Mouse (Mus musculus) liver, embryonic 15.5 days (tissue): ENCODE measurements around the gene Lrmda. TPM values are rescaled to one million over a fixed set of nuclear protein-coding genes. Genes with fewer than 3 reads are reported as not detected.

Experiments
- ATAC-seq: fragments of 200-750 bp; cut with Nextera tagmentation; 2 replicates; pipeline ENCODE4 v1.8.0; 2017; ENCODE audit warnings: moderate number of reproducible peaks, mild to moderate bottlenecking, moderate library complexity; ENCODE audit not compliant: insufficient read depth
- H3K27ac ChIP-seq: fragments of 300-500 bp; sonication (generic); replicated peaks from 2 replicates; pipeline ENCODE4 v1.5.1; 2015; ENCODE audit warnings: mild to moderate bottlenecking, inconsistent platforms
- H3K27me3 ChIP-seq: fragments of 300-500 bp; sonication (generic); 2 replicates; pipeline ENCODE4 v1.6.1; 2015; ENCODE audit warnings: mild to moderate bottlenecking, inconsistent platforms
- H3K36me3 ChIP-seq: fragments of 300-500 bp; sonication (generic); replicated peaks from 2 replicates; pipeline ENCODE4 v1.6.1; 2015; ENCODE audit warnings: moderate library complexity, mild to moderate bottlenecking, inconsistent platforms
- H3K4me1 ChIP-seq: fragments of 300-500 bp; sonication (generic); replicated peaks from 2 replicates; pipeline ENCODE4 v1.6.1; 2015; ENCODE audit warnings: inconsistent platforms
- H3K4me2 ChIP-seq: fragments of 300-500 bp; sonication (generic); 2 replicates; pipeline ENCODE4 v1.6.1; 2015; ENCODE audit warnings: moderate library complexity, mild to moderate bottlenecking, inconsistent platforms
- H3K4me3 ChIP-seq: fragments of 300-500 bp; sonication (generic); replicated peaks from 2 replicates; pipeline ENCODE4 v1.5.1; 2015; ENCODE audit warnings: mild to moderate bottlenecking, inconsistent platforms
- H3K9ac ChIP-seq: fragments of 300-500 bp; sonication (generic); 2 replicates; pipeline ENCODE4 v1.6.1; 2015; ENCODE audit warnings: moderate library complexity, mild to moderate bottlenecking, inconsistent platforms
- H3K9me3 ChIP-seq: fragments of 300-500 bp; sonication (generic); replicated peaks from 2 replicates; pipeline ENCODE4 v1.6.1; 2016; ENCODE audit warnings: inconsistent platforms
- WGBS: fragments of 180-500 bp; shearing (Covaris S2); methylation state at CpG from one replicate; pipeline ENCODE4 v1.1.7; 2015; ENCODE audit warnings: mixed read lengths; ENCODE audit not compliant: insufficient replicate concordance; 5-methylcytosine and 5-hydroxymethylcytosine counted together
- polyA plus RNA-seq: library from polyadenylated mRNA; unstranded; fragments of >200 nt; fragmentation: Nextera tagmentation; extraction: Ambion mirVana; gene quantifications from 2 replicates; pipeline ENCODE4 v1.2.1, GENCODE M21; 2015

Lrmda gene
- polyA plus RNA-seq, 1 experiment from 2014 or later, result 0.13 TPM

- no peaks in the 10 kb centered on the region for H3K27me3 ChIP-seq
- H3K4me3 ChIP-seq, result no peak overlapping the region
- ATAC-seq, result no peak
- no peak overlapping the region for H3K4me2 ChIP-seq
- H3K9ac ChIP-seq, result no peak overlapping the region
- no peak overlapping the region for H3K27ac ChIP-seq
- no peaks in the 10 kb centered on the region for H3K4me1 ChIP-seq
- 47% methylated on average over 3 of the region's 3 CpGs for WGBS
- H3K9me3 ChIP-seq, result no peaks in the 10 kb centered on the region
- no peaks in the 10 kb centered on the region for H3K36me3 ChIP-seq
These were observed 803.4 kb downstream of the Lrmda start for GRCm38 (mm10) chr14:22822942-22823341.

DNA sequence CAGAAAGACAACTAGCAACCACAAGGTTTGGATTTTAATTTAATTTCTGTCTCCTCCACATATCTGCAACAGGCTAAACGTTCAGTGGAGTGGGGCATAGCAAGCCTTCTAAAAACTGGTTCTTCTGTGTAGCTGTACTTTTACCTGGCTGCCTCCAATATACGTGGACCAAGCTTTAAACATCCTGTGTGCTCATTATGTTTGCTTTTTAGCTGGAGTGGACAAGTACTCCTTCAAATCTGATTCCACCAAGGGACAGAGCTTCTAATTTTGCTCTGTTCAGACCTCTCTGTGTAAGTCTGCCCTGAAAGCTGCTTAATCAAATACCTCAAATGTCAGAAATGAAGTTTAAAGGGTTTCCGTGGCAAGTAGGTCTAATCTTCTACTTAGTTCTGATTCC, 807.3 kb downstream of the Lrmda start:
- no peaks in the 10 kb centered on the region for H3K9me3 ChIP-seq
- H3K4me3 ChIP-seq, result no peak overlapping the region
- ATAC-seq, result no peak
- H3K9ac ChIP-seq, result no peak overlapping the region
- no peak overlapping the region for H3K4me2 ChIP-seq
- H3K27ac ChIP-seq, result no peak overlapping the region
- H3K4me1 ChIP-seq, result no peaks in the 10 kb centered on the region
- H3K27me3 ChIP-seq, result no peaks in the 10 kb centered on the region
- no peaks in the 10 kb centered on the region for H3K36me3 ChIP-seq
- 44% methylated on average over 3 of the region's 3 CpGs for WGBS

GRCm38 (mm10) chr14:22837058-22837457, 817.5 kb downstream of the Lrmda start:
- H3K4me2 ChIP-seq, result no peak overlapping the region
- no peaks in the 10 kb centered on the region for H3K4me1 ChIP-seq
- H3K36me3 ChIP-seq, result no peaks in the 10 kb centered on the region
- no peaks in the 10 kb centered on the region for H3K27me3 ChIP-seq
- no peak for ATAC-seq
- no peak overlapping the region for H3K27ac ChIP-seq
- H3K9me3 ChIP-seq, result no peaks in the 10 kb centered on the region
- no peak overlapping the region for H3K9ac ChIP-seq
- no peak overlapping the region for H3K4me3 ChIP-seq

- no peak for ATAC-seq
- H3K36me3 ChIP-seq, result no peaks in the 10 kb centered on the region
- WGBS, result 44% methylated on average over 4 of the region's 4 CpGs
- no peaks in the 10 kb centered on the region for H3K9me3 ChIP-seq
- no peak overlapping the region for H3K27ac ChIP-seq
- no peaks in the 10 kb centered on the region for H3K4me1 ChIP-seq
- no peak overlapping the region for H3K4me2 ChIP-seq
- H3K4me3 ChIP-seq, result no peak overlapping the region
- H3K9ac ChIP-seq, result no peak overlapping the region
- H3K27me3 ChIP-seq, result no peaks in the 10 kb centered on the region
These were observed 821.6 kb downstream of the Lrmda start for GRCm38 (mm10) chr14:22841136-22841535.

GRCm38 (mm10) chr14:22844006-22844405, 824.5 kb downstream of the Lrmda start:
- Histone ChIP-seq H3K36me3 (no peaks in the 10 kb centered on the region), H3K4me1 (no peaks in the 10 kb centered on the region), H3K27ac (no peak overlapping the region), H3K27me3 (no peaks in the 10 kb centered on the region), H3K4me2 (no peak overlapping the region), H3K9ac (no peak overlapping the region), H3K9me3 (no peaks in the 10 kb centered on the region), H3K4me3 (no peak overlapping the region)
- no peak for ATAC-seq

GRCm38 (mm10) chr14:22845401-22845800, 825.9 kb downstream of the Lrmda start:
- ATAC-seq, result no peak
- Histone ChIP-seq H3K9me3 (no peaks in the 10 kb centered on the region), H3K4me2 (no peak overlapping the region), H3K27me3 (no peaks in the 10 kb centered on the region), H3K9ac (no peak overlapping the region), H3K4me1 (no peaks in the 10 kb centered on the region), H3K27ac (no peak overlapping the region), H3K4me3 (no peak overlapping the region), H3K36me3 (no peaks in the 10 kb centered on the region)
- WGBS, result 50% methylated on average over 4 of the region's 4 CpGs

GRCm38 (mm10) chr14:22847011-22847786, 827.7 kb downstream of the Lrmda start:
- H3K4me2 ChIP-seq, result no peak overlapping the region

GRCm38 (mm10) chr14:22849108-22849507, 829.6 kb downstream of the Lrmda start:
- Histone ChIP-seq H3K4me1 (no peaks in the 10 kb centered on the region), H3K36me3 (no peaks in the 10 kb centered on the region), H3K4me3 (no peak overlapping the region), H3K27ac (no peak overlapping the region), H3K9me3 (no peaks in the 10 kb centered on the region), H3K4me2 (no peak overlapping the region), H3K27me3 (no peaks in the 10 kb centered on the region), H3K9ac (no peak overlapping the region)
- ATAC-seq, result no peak
- 57% methylated on average over 2 of the region's 2 CpGs for WGBS

More at GRCm38 (mm10) chr14:22847011-22847786, 827.7 kb downstream of the Lrmda start:
- Histone ChIP-seq H3K27me3 (no peaks in the 10 kb centered on the region), H3K4me1 (no peaks in the 10 kb centered on the region), H3K4me3 (no peak overlapping the region), H3K9ac (no peak overlapping the region), H3K27ac (no peak overlapping the region), H3K36me3 (no peaks in the 10 kb centered on the region), H3K9me3 (no peaks in the 10 kb centered on the region)
- no peak for ATAC-seq
- 56% methylated on average over 5 of the region's 5 CpGs for WGBS

DNA sequence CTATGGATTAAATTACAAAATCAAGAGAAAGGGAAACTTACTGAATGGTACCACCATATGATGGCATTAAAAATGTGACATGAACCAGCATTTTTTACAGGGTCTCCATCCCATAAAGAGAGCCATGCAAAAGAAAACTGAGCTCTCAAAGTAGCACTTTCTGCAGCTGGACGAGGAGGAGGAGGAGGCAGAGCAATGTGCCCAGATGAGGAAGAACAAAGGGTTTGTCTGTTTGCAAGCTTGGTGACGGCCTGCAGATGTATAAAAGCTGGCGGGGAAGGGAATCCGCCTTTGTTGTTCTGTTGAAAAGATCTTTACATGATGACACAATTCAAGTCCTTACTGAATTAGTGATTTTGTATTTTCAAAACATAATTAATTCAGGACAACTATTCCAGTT, 841.1 kb downstream of the Lrmda start:
- WGBS, result 64% methylated on average over 4 of the region's 4 CpGs

GRCm38 (mm10) chr14:22864132-22864531, 844.6 kb downstream of the Lrmda start:
- Histone ChIP-seq H3K9me3 (no peaks in the 10 kb centered on the region), H3K4me1 (no peaks in the 10 kb centered on the region), H3K27ac (no peak overlapping the region), H3K9ac (no peak overlapping the region), H3K4me3 (no peak overlapping the region), H3K36me3 (no peaks in the 10 kb centered on the region), H3K4me2 (no peak overlapping the region), H3K27me3 (no peaks in the 10 kb centered on the region)
- WGBS, result 59% methylated on average over 7 of the region's 7 CpGs
- no peak for ATAC-seq

More for the DNA sequence above, 841.1 kb downstream of the Lrmda start:
- no peak overlapping the region for H3K4me3 ChIP-seq
- H3K27ac ChIP-seq, result no peak overlapping the region
- H3K27me3 ChIP-seq, result no peaks in the 10 kb centered on the region
- no peaks in the 10 kb centered on the region for H3K36me3 ChIP-seq
- H3K9ac ChIP-seq, result no peak overlapping the region
- no peak overlapping the region for H3K4me2 ChIP-seq
- no peaks in the 10 kb centered on the region for H3K4me1 ChIP-seq
- ATAC-seq, result no peak
- H3K9me3 ChIP-seq, result no peaks in the 10 kb centered on the region

GRCm38 (mm10) chr14:22874584-22874983, 855.1 kb downstream of the Lrmda start:
- Histone ChIP-seq H3K4me3 (no peak overlapping the region), H3K4me2 (no peak overlapping the region), H3K27me3 (no peaks in the 10 kb centered on the region), H3K27ac (no peak overlapping the region), H3K36me3 (no peaks in the 10 kb centered on the region), H3K4me1 (no peaks in the 10 kb centered on the region), H3K9me3 (no peaks in the 10 kb centered on the region), H3K9ac (no peak overlapping the region)
- WGBS, result 19% methylated on average over 3 of the region's 3 CpGs
- no peak for ATAC-seq

GRCm38 (mm10) chr14:22887182-22887581, 867.7 kb downstream of the Lrmda start:
- Histone ChIP-seq H3K4me3 (no peak overlapping the region), H3K4me2 (no peak overlapping the region), H3K9ac (no peak overlapping the region), H3K4me1 (no peaks in the 10 kb centered on the region), H3K36me3 (no peaks in the 10 kb centered on the region), H3K27me3 (no peaks in the 10 kb centered on the region), H3K27ac (no peak overlapping the region), H3K9me3 (no peaks in the 10 kb centered on the region)
- WGBS, result 22% methylated on average over 3 of the region's 3 CpGs
- ATAC-seq, result no peak
